Mouse (Mus musculus) B cell, adult (primary cell): ENCODE results near the gene Defb21. TPM values are rescaled to one million over a fixed set of nuclear protein-coding genes. Genes with fewer than 3 reads are reported as not detected.

Experiments used
- total RNA-seq: library from RNA; stranded (reverse); gene quantifications from 4 replicates; pipeline ENCODE4 v1.2.4, GENCODE M21; 2023; ENCODE audit not compliant: inconsistent age

The Defb21 gene
- not detected in 4 replicates for total RNA-seq

DNA sequence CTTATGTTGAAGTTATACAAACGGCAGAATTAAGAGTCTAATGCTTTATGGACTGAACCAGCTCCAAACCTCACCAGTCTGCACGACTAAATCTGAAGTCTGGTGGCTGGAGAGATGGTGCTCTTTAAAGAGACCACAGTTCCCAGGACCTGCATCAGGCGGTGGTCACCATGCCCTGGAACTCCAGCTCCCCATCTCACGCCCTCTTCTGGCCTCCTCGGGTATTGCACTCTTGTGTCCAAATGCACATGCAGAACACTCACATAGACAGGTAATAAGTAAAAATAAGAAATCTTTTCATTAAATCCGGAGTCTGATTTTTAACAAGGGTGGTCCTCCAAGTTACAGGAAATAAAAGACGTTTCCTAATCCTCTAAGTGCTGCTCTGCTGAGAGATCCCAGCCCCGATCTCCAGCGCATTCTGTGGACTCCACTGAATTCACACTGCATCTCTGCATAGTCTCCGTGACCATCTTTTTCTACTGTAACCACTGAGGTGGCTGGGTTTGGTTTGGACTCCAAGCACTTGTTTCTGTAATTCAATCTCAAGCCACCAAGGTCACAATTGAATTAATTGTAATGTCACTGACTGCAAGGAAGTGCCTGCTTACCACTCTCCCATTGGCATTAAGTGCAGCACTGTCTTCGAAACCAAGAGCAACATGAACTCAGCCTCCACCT is at the start of gene Defb21:
TSS of gene Defb21 (plus strand) at position 631 of the 681 bp plus-strand sequence.

DNA sequence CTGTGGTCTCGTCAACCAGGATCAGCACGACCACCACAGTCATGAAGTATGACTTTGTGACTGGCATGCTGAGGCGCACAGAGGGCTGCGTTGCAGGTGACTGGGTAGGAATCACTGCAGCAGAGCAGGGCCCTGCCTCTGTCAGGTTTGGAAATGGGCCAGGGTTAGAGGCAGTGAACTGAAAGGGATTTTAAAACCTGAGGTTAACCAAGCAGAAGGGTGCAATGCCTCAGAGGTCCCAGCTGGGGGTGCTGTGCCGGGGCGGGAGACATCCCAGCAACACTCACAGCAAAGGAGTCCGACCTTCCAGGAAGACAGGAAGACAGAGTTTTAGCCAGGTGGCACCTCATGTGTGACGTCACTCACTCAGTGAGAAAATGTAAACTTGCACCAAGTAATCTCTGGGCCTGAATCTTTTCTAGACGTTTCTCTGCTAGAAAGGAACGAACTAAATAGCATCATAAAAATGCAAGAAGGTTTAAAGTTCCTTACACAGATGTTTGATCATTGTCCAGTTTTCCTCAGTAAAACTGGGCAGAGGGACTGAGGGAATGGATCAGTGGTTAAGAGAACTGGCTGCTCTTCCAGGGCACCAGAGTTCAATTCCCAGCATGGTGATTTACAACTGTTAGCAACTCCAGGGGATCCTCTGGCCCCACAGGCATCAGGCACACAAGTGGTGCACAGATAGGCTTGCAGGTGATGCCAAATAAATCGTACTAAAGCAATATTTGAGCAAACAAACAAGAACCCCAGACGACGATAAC is 32.4 kb upstream of the Defb21 start, which contains the start of gene Defb29:
TSS of gene Defb29 (minus strand) at position 155 of the 767 bp plus-strand sequence.

DNA sequence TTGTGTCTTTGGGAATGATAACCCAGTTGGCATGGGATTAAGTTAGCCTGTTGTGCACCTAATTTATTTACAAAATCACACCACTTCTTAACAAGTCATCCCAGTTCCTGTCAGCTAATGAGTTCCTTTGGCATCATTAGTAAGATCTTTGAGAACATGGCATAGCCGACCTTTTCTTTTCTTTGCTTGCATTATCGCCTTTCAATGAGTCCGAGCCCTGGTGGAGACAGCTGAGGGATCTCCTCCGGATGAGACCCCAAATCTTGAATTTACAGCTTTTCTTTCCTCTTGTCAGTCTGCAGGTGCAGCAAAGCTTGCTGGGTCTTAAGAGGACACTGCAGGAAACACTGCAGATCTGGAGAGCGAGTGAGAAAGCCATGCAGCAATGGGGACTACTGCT is 3.5 kb upstream of the Defb21 start, which contains the start of gene Gm17416:
TSS of gene Gm17416 (plus strand) at position 301 of the 400 bp plus-strand sequence.

GRCm38 (mm10) chr2:152580107-152580506 is 7.6 kb downstream of the Defb21 start, which contains the start of gene Defb19:
TSS of gene Defb19 (minus strand) at chr2:152580312.

GRCm38 (mm10) chr2:152599299-152599698 is 26.8 kb downstream of the Defb21 start, which contains the start of gene Defb45:
TSS of gene Defb45 (minus strand) at chr2:152599399.

DNA sequence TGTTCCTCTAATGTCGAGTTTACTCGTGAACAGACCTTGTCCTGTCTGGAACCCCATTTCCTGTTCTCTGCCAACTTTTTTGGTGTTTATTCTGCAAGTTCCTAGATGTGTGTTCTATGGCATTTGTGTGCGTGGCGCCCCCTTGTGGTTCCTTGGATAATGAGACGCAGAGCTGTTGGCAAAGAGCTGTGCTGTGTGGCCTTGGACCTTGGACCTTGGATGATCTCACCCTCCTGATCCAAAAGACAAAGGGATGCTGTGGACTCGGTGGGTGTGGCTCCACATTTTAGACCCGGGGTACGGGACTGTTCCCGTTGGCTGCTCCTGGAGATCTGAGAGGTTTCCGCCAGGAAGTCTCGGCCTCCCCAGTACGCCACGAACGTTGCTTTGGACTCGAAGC is 31.5 kb downstream of the Defb21 start, which contains the start of gene Defb36:
TSS of gene Defb36 (plus strand) at position 271 of the 400 bp plus-strand sequence.

DNA sequence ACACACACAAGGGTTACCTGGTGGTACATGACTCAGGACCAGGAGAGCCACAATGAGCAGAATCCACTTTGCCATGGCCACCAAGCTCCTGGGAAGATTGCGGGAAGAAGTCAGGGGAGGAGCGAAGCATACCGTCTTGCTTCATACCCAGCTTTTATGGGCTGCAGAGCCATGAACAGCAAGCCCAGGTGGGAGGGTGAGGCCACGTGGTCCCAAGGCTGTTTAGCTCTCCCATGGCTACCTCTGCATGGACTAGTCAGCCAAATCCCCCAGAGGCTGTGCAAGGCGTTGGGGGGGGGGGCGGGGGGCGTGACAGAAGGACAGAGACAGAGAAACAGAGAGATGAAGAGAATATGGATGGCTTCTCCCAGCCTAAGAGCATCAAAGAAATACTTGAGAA is 50.4 kb downstream of the Defb21 start, which contains the start of gene Defb25:
TSS of gene Defb25 (minus strand) at position 101 of the 400 bp plus-strand sequence.

Other genes with a start within 250 kb of the Defb21 start
- gene Rbck1, start 240.1 kb upstream of the Defb21 start, total RNA-seq, result 180 to 202 TPM (median 196 TPM) in 4 replicates
- 3.1 to 4.9 TPM (median 3.5 TPM) in 4 replicates for gene Trib3, start 228.7 kb upstream of the Defb21 start, total RNA-seq
- not detected in 4 replicates for gene Nrsn2, start 196.1 kb upstream of the Defb21 start, total RNA-seq
- 1.3 to 1.7 TPM (median 1.5 TPM) in 4 replicates for gene Sox12, start 174.7 kb upstream of the Defb21 start, total RNA-seq
- 1.9 to 3.1 TPM (median 3.0 TPM) in 4 replicates for gene Zcchc3, start 157.7 kb upstream of the Defb21 start, total RNA-seq
- not detected in 4 replicates for gene 6820408C15Rik, start 157.2 kb upstream of the Defb21 start, total RNA-seq
- gene Defb23, start 108.1 kb upstream of the Defb21 start, total RNA-seq, result not detected in 4 replicates
- not detected in 4 replicates for gene Defb20, start 95.7 kb upstream of the Defb21 start, total RNA-seq
- not detected in 4 replicates for gene Defb22, start 82.6 kb upstream of the Defb21 start, total RNA-seq
- gene Defb26, start 61.1 kb upstream of the Defb21 start, total RNA-seq, result not detected in 4 replicates
- not detected in 4 replicates for gene Defb28, start 54.5 kb upstream of the Defb21 start, total RNA-seq
- gene Defb29, start 32.6 kb upstream of the Defb21 start, total RNA-seq, result not detected in 4 replicates
- not detected in 4 replicates for gene Gm17416, start 3.4 kb upstream of the Defb21 start, total RNA-seq
- gene Defb19, start 7.6 kb downstream of the Defb21 start, total RNA-seq, result not detected in 4 replicates
- not detected in 4 replicates for gene Defb45, start 26.7 kb downstream of the Defb21 start, total RNA-seq
- not detected in 4 replicates for gene Defb36, start 31.6 kb downstream of the Defb21 start, total RNA-seq
- not detected in 4 replicates for gene Defb25, start 50.3 kb downstream of the Defb21 start, total RNA-seq
- gene Rem1, start 54.2 kb downstream of the Defb21 start, total RNA-seq, result not detected in 4 replicates
- gene H13, start 96.7 kb downstream of the Defb21 start, total RNA-seq, result 93.5 to 100 TPM (median 97.7 TPM) in 4 replicates
- gene Mcts2, start 114.3 kb downstream of the Defb21 start, total RNA-seq, result 17.9 to 23.9 TPM (median 20.3 TPM) in 4 replicates
- gene Id1, start 163.5 kb downstream of the Defb21 start, total RNA-seq, result 0.51 to 0.61 TPM (median 0.57 TPM) in 3 of 4 replicates, not detected in the other
- gene Cox4i2, start 181.4 kb downstream of the Defb21 start, total RNA-seq, result not detected in 4 replicates